Mouse (Mus musculus) erythroblast, embryonic 14.5 days (primary cell): Measurements from ENCODE around the gene Creg1.

ENCODE experiments used
- GATA1 ChIP-seq: IDR thresholded peaks from 2 replicates; pipeline ENCODE4 v1.6.1; 2012; ENCODE audit warnings: low read length, inconsistent platforms, mixed read lengths
- TAL1 ChIP-seq: IDR thresholded peaks from 3 replicates; pipeline ENCODE4 v1.6.1; 2012; ENCODE audit warnings: low read length, inconsistent platforms, mixed read lengths

DNA sequence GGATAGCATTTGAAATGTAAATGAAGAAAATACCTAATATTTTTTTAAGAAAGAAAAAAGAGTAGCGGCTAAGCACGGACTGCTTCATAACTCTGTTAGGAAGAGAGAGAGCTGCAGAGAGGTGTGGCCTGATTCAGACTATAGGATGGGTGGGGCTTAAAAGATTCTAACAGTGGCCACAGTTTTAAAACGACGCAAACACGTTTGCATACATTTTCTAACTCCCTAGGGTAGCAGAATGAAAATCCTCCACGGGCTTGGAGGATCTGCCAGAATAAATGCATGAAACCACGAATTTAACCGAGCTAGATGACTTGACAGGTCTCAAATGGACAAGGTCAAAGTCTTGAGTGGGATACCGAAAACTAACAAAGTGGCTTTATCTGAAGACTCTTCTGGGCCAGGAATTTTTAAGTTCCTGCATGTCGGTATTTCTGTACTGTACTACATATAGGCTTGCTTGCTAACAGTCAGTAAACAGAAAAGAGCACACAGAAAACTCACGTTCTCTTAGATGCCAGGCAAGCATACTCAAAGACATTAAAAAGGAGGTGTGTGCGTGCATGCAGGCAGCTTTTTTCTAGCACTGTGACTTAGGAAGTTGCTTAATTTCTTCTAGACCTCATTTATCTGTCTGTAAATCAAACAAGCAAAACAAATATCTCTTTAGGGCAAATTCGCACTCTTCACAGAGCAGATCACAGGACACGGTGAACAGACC, 472 bp upstream of the Creg1 start:
- TF ChIP-seq GATA1 (no peak), TAL1 (no peak)
